Mouse (Mus musculus): ENCODE results near the gene Egfem1. TPM values are rescaled to one million over a fixed set of nuclear protein-coding genes. Genes with fewer than 3 reads are reported as not detected.

The Egfem1 gene
- polyA plus RNA-seq, 1 experiment from 2014 or later, result 0.35 TPM

- 36% methylated on average over 8 of the region's 8 CpGs for WGBS
- Histone ChIP-seq H3K4me2 (0 out of 2 replicates have a peak overlapping the region, but pooled peaks have one; percentile 16), H3K9me3 (no peaks in the 10 kb centered on the region), H3K27ac (replicated peaks) (no peak overlapping the region), H3K4me1 (no peaks in the 10 kb centered on the region), H3K36me3 (no peaks in the 10 kb centered on the region), H3K4me3 (no peak overlapping the region), H3K9ac (no peak overlapping the region), H3K27me3 (replicated peaks) (no peaks in the 10 kb centered on the region)
- ATAC-seq (ENCODE audit: extremely low read depth, insufficient number of reproducible peaks, low FRiP score, low TSS enrichment), result no peak
Observed at GRCm38 (mm10) chr3:29200601-29201000, 118.8 kb downstream of the Egfem1 start.

- H3K4me2 ChIP-seq, result no peak overlapping the region
- H3K27me3 ChIP-seq (replicated peaks), result no peaks in the 10 kb centered on the region
- no peak overlapping the region for H3K9ac ChIP-seq
- H3K36me3 ChIP-seq, result no peaks in the 10 kb centered on the region
- H3K4me3 ChIP-seq, result no peak overlapping the region
- ATAC-seq (ENCODE audit: extremely low read depth, insufficient number of reproducible peaks, low FRiP score, low TSS enrichment), result no peak
- no peaks in the 10 kb centered on the region for H3K9me3 ChIP-seq
- WGBS, result 80% methylated on average over 6 of the region's 6 CpGs
- no peak overlapping the region for H3K27ac ChIP-seq (replicated peaks)
- H3K4me1 ChIP-seq, result no peaks in the 10 kb centered on the region
Observed at GRCm38 (mm10) chr3:29202536-29202935, 120.7 kb downstream of the Egfem1 start.

- no peaks in the 10 kb centered on the region for H3K36me3 ChIP-seq
- WGBS, result 73% methylated on average over 2 of the region's 2 CpGs
- H3K27ac ChIP-seq (replicated peaks), result no peak overlapping the region
- ATAC-seq (ENCODE audit: extremely low read depth, insufficient number of reproducible peaks, low FRiP score, low TSS enrichment), result no peak
- no peak overlapping the region for H3K9ac ChIP-seq
- H3K27me3 ChIP-seq (replicated peaks), result no peaks in the 10 kb centered on the region
- H3K4me3 ChIP-seq, result no peak overlapping the region
- no peaks in the 10 kb centered on the region for H3K9me3 ChIP-seq
- H3K4me2 ChIP-seq, result no peak overlapping the region
- no peaks in the 10 kb centered on the region for H3K4me1 ChIP-seq
Observed at GRCm38 (mm10) chr3:29222414-29222813, 140.6 kb downstream of the Egfem1 start.

GRCm38 (mm10) chr3:29229712-29230111, 147.9 kb downstream of the Egfem1 start:
- Histone ChIP-seq H3K9ac (no peak overlapping the region), H3K4me3 (no peak overlapping the region), H3K9me3 (no peaks in the 10 kb centered on the region), H3K36me3 (no peaks in the 10 kb centered on the region), H3K4me2 (no peak overlapping the region), H3K4me1 (no peaks in the 10 kb centered on the region), H3K27ac (replicated peaks) (no peak overlapping the region), H3K27me3 (replicated peaks) (no peaks in the 10 kb centered on the region)
- ATAC-seq (ENCODE audit: extremely low read depth, insufficient number of reproducible peaks, low FRiP score, low TSS enrichment), result no peak
- WGBS, result 50% methylated on average over 2 of the region's 2 CpGs

GRCm38 (mm10) chr3:29235477-29235876, 153.7 kb downstream of the Egfem1 start:
- Histone ChIP-seq H3K27ac (replicated peaks) (no peak overlapping the region), H3K4me1 (no peaks in the 10 kb centered on the region), H3K4me2 (no peak overlapping the region), H3K9ac (no peak overlapping the region), H3K27me3 (replicated peaks) (no peaks in the 10 kb centered on the region), H3K36me3 (no peaks in the 10 kb centered on the region), H3K4me3 (no peak overlapping the region), H3K9me3 (no peaks in the 10 kb centered on the region)
- 66% methylated on average over 4 of the region's 4 CpGs for WGBS
- ATAC-seq (ENCODE audit: extremely low read depth, insufficient number of reproducible peaks, low FRiP score, low TSS enrichment), result no peak

GRCm38 (mm10) chr3:29236517-29236916, 154.7 kb downstream of the Egfem1 start:
- H3K27ac ChIP-seq (replicated peaks), result no peak overlapping the region
- no peak for ATAC-seq (ENCODE audit: extremely low read depth, insufficient number of reproducible peaks, low FRiP score, low TSS enrichment)

GRCm38 (mm10) chr3:29243600-29243999, 161.8 kb downstream of the Egfem1 start:
- ATAC-seq (ENCODE audit: extremely low read depth, insufficient number of reproducible peaks, low FRiP score, low TSS enrichment), result no peak
- H3K36me3 ChIP-seq, result no peaks in the 10 kb centered on the region
- H3K9ac ChIP-seq, result no peak overlapping the region
- H3K27me3 ChIP-seq (replicated peaks), result no peaks in the 10 kb centered on the region
- no peaks in the 10 kb centered on the region for H3K9me3 ChIP-seq
- H3K27ac ChIP-seq (replicated peaks), result no peak overlapping the region
- no peak overlapping the region for H3K4me2 ChIP-seq
- no peaks in the 10 kb centered on the region for H3K4me1 ChIP-seq
- H3K4me3 ChIP-seq, result no peak overlapping the region
- WGBS, result 18% methylated on average over 3 of the region's 3 CpGs

More at GRCm38 (mm10) chr3:29236517-29236916, 154.7 kb downstream of the Egfem1 start:
- H3K9me3 ChIP-seq, result no peaks in the 10 kb centered on the region
- H3K4me2 ChIP-seq, result no peak overlapping the region
- no peak overlapping the region for H3K9ac ChIP-seq
- no peaks in the 10 kb centered on the region for H3K4me1 ChIP-seq
- WGBS, result 74% methylated on average over 5 of the region's 5 CpGs
- no peaks in the 10 kb centered on the region for H3K27me3 ChIP-seq (replicated peaks)
- no peaks in the 10 kb centered on the region for H3K36me3 ChIP-seq
- no peak overlapping the region for H3K4me3 ChIP-seq

- no peaks in the 10 kb centered on the region for H3K9me3 ChIP-seq
- no peak overlapping the region for H3K4me3 ChIP-seq
- no peaks in the 10 kb centered on the region for H3K27me3 ChIP-seq (replicated peaks)
- no peak overlapping the region for H3K4me2 ChIP-seq
- 74% methylated on average over 4 of the region's 4 CpGs for WGBS
- ATAC-seq (ENCODE audit: extremely low read depth, insufficient number of reproducible peaks, low FRiP score, low TSS enrichment), result no peak
- H3K9ac ChIP-seq, result no peak overlapping the region
- no peak overlapping the region for H3K27ac ChIP-seq (replicated peaks)
- no peaks in the 10 kb centered on the region for H3K36me3 ChIP-seq
- H3K4me1 ChIP-seq, result no peaks in the 10 kb centered on the region
Observed at GRCm38 (mm10) chr3:29291633-29292032, 209.8 kb downstream of the Egfem1 start.

GRCm38 (mm10) chr3:29292251-29292650, 210.4 kb downstream of the Egfem1 start:
- no peak overlapping the region for H3K9ac ChIP-seq
- H3K4me3 ChIP-seq, result no peak overlapping the region
- H3K9me3 ChIP-seq, result no peaks in the 10 kb centered on the region
- 72% methylated on average over 3 of the region's 3 CpGs for WGBS
- H3K27ac ChIP-seq (replicated peaks), result no peak overlapping the region
- no peaks in the 10 kb centered on the region for H3K4me1 ChIP-seq
- no peak overlapping the region for H3K4me2 ChIP-seq
- ATAC-seq (ENCODE audit: extremely low read depth, insufficient number of reproducible peaks, low FRiP score, low TSS enrichment), result no peak
- no peaks in the 10 kb centered on the region for H3K27me3 ChIP-seq (replicated peaks)
- H3K36me3 ChIP-seq, result no peaks in the 10 kb centered on the region

- Histone ChIP-seq H3K4me2 (no peak overlapping the region), H3K27ac (replicated peaks) (no peak overlapping the region), H3K36me3 (no peaks in the 10 kb centered on the region), H3K9ac (no peak overlapping the region), H3K4me3 (no peak overlapping the region), H3K27me3 (replicated peaks) (no peaks in the 10 kb centered on the region), H3K4me1 (no peaks in the 10 kb centered on the region), H3K9me3 (no peaks in the 10 kb centered on the region)
- no peak for ATAC-seq (ENCODE audit: extremely low read depth, insufficient number of reproducible peaks, low FRiP score, low TSS enrichment)
- WGBS, result 66% methylated on average over 4 of the region's 4 CpGs
Observed at GRCm38 (mm10) chr3:29293230-29293629, 211.4 kb downstream of the Egfem1 start.

- Histone ChIP-seq H3K27ac (replicated peaks) (no peak overlapping the region), H3K9ac (no peak overlapping the region), H3K27me3 (replicated peaks) (no peaks in the 10 kb centered on the region), H3K9me3 (no peaks in the 10 kb centered on the region), H3K4me3 (no peak overlapping the region), H3K4me1 (no peaks in the 10 kb centered on the region; the same call in 1 of the 2 replicates), H3K36me3 (no peaks in the 10 kb centered on the region), H3K4me2 (no peak overlapping the region)
- no peak for ATAC-seq (ENCODE audit: extremely low read depth, insufficient number of reproducible peaks, low FRiP score, low TSS enrichment)
- WGBS, result 63% methylated on average over 3 of the region's 3 CpGs
Observed at GRCm38 (mm10) chr3:29342223-29342791, 260.5 kb downstream of the Egfem1 start.

- Histone ChIP-seq H3K4me3 (no peak overlapping the region), H3K9me3 (no peaks in the 10 kb centered on the region), H3K4me1 (no peaks in the 10 kb centered on the region; the same call in 1 of the 2 replicates), H3K4me2 (no peak overlapping the region), H3K27ac (replicated peaks) (no peak overlapping the region), H3K9ac (no peak overlapping the region), H3K27me3 (replicated peaks) (no peaks in the 10 kb centered on the region), H3K36me3 (no peaks in the 10 kb centered on the region)
- no peak for ATAC-seq (ENCODE audit: extremely low read depth, insufficient number of reproducible peaks, low FRiP score, low TSS enrichment)
- 63% methylated on average over 3 of the region's 3 CpGs for WGBS
Observed at GRCm38 (mm10) chr3:29345805-29346204, 264.0 kb downstream of the Egfem1 start.

Measured in heart, embryonic 13.5 days (tissue).